Comparison of ENCODE assay signal across 23 mouse cellular contexts in the genomic region with DNA sequence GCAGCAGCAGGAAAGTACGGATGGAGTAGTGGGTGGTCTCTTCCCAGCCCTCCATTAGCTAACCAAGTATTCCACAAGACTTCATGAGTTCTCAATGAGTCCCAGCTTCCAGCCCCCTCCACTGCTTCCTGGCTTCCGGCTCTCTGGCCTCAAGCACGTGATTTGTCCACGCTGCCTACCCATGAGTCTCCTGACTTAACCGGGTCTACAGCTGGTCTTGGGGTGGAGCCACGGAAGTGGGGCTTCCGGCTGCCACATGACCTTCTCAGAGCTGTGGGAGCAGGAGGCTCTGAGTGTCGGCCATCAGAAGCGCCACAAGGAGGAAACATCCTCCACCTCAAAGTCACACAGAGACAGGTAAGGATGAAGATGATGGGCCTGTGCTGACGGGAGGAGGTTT. TPM values are rescaled to one million over a fixed set of nuclear protein-coding genes. Genes with fewer than 3 reads are reported as not detected.
DNase-seq lines count a peak whose midpoint lies in the region; ATAC-seq and TF ChIP-seq lines count a peak whose summit lies in the region.
"Had no signal": no experiment of that assay in that cellular context is flagged by ENCODE, and none has a peak within 500 bp of the region (broad histone marks: within the 10 kb centered on the region; RNA-seq: fewer than 3 reads in every experiment).

No protein-coding gene starts in this region.

- intact Hi-C loops in heart, adult 2 months (cut with DNase I): no loop called here

- 50% methylated on average over 10 of the region's 10 CpGs for WGBS in heart, adult 2 months
- 61% methylated on average over 10 of the region's 10 CpGs for WGBS in midbrain, embryonic 15.5 days
- WGBS in midbrain, embryonic 16.5 days: 63% methylated on average over 10 of the region's 10 CpGs

- ATAC-seq in midbrain, embryonic 15.5 days (replicated peaks): no peak
- ATAC-seq in midbrain, embryonic 16.5 days: no peak
- ATAC-seq: intestine, postnatal 0 days had no signal

- no peak overlapping the region for H3K27ac ChIP-seq in heart, adult 2 months
- H3K27ac ChIP-seq in midbrain, embryonic 15.5 days: 0 out of 2 replicates have a peak overlapping the region, but pooled peaks have one; percentile 30
- H3K27ac ChIP-seq in midbrain, embryonic 16.5 days (ENCODE audit: low read length): no peak overlapping the region
- H3K27ac ChIP-seq: embryonic facial prominence, embryonic 12.5 days; hindbrain, embryonic 10.5 days; liver, embryonic 14.5 days; lung, embryonic 15.5 days; stomach, embryonic 15.5 days had no signal

- no peaks in the 10 kb centered on the region for H3K79me2 ChIP-seq in heart, adult 2 months (replicated peaks; ENCODE audit: control insufficient read depth, insufficient read depth, low read length)

- TF ChIP-seq CTCF in heart, adult 2 months (IDR thresholded peaks at IDR 0.05): no peak
- no peak for TF ChIP-seq CTCF in brain, embryonic 14.5 days (IDR thresholded peaks at IDR 0.05; ENCODE audit: borderline replicate concordance, extremely low read depth, insufficient read depth, insufficient read length)

- H3K9me3 ChIP-seq in midbrain, embryonic 15.5 days: no peaks in the 10 kb centered on the region
- no peaks in the 10 kb centered on the region for H3K9me3 ChIP-seq in midbrain, embryonic 16.5 days (replicated peaks; ENCODE audit: control insufficient read depth, low read length, poor library complexity, severe bottlenecking)
- H3K9me3 ChIP-seq: embryonic facial prominence, embryonic 12.5 days; hindbrain, embryonic 10.5 days; lung, embryonic 15.5 days; stomach, embryonic 15.5 days had no signal

- H3K36me3 ChIP-seq in heart, adult 2 months (ENCODE audit: control insufficient read depth, insufficient read depth, low read length): no peaks in the 10 kb centered on the region
- H3K36me3 ChIP-seq in midbrain, embryonic 15.5 days (replicated peaks): no peaks in the 10 kb centered on the region
- H3K36me3 ChIP-seq in midbrain, embryonic 16.5 days (ENCODE audit: control insufficient read depth, insufficient read depth, low read length): no peaks in the 10 kb centered on the region
- H3K36me3 ChIP-seq: embryonic facial prominence, embryonic 12.5 days; hindbrain, embryonic 10.5 days; lung, embryonic 15.5 days; stomach, embryonic 15.5 days had no signal

- H3K4me3 ChIP-seq in heart, adult 2 months: no peak overlapping the region
- H3K4me3 ChIP-seq in midbrain, embryonic 15.5 days: no peak overlapping the region
- no peak overlapping the region for H3K4me3 ChIP-seq in midbrain, embryonic 16.5 days (ENCODE audit: low read depth, low read length)
- H3K4me3 ChIP-seq: embryonic facial prominence, embryonic 12.5 days; hindbrain, embryonic 10.5 days; lung, embryonic 15.5 days; myocyte; stomach, embryonic 15.5 days had no signal

- H3K27me3 ChIP-seq in heart, adult 2 months (ENCODE audit: control insufficient read depth, insufficient read depth, low read length): no peaks in the 10 kb centered on the region
- peaks cover 11% of the 10 kb centered on the region for H3K27me3 ChIP-seq in midbrain, embryonic 15.5 days (replicated peaks)
- H3K27me3 ChIP-seq in midbrain, embryonic 16.5 days (ENCODE audit: control insufficient read depth, insufficient read depth, low read depth, low read length): peaks cover 5% of the 10 kb centered on the region
- H3K27me3 ChIP-seq: lung, embryonic 15.5 days; stomach, embryonic 15.5 days had no signal

- H3K9ac ChIP-seq in heart, adult 2 months (ENCODE audit: low read depth, low read length): no peak overlapping the region
- no peak overlapping the region for H3K9ac ChIP-seq in midbrain, embryonic 15.5 days
- no peak overlapping the region for H3K9ac ChIP-seq in midbrain, embryonic 16.5 days (ENCODE audit: low read depth, low read length)
- H3K9ac ChIP-seq: embryonic facial prominence, embryonic 12.5 days; liver, embryonic 14.5 days; lung, embryonic 15.5 days; stomach, embryonic 15.5 days had no signal

- TF ChIP-seq POLR2A in heart, adult 2 months (IDR thresholded peaks at IDR 0.05; ENCODE audit: insufficient read depth, low read depth, low read length): no peak
- TF ChIP-seq POLR2A in brain, embryonic 14.5 days (IDR thresholded peaks at IDR 0.05; ENCODE audit: borderline replicate concordance, extremely low read depth, insufficient read depth, insufficient read length, poor library complexity, severe bottlenecking): no peak

- DNase-seq in heart, adult 11 months: peak; percentile 89
- DNase-seq in heart, adult 2 months: no peak
- DNase-seq in NIH3T3 (ENCODE audit: low read depth): peak; percentile 3
- DNase-seq in brain, embryonic 14.5 days (ENCODE audit: low read depth): peak; percentile 42
- DNase-seq in embryo, embryonic 9.5 days (ENCODE audit: extremely low spot score): no peak
- DNase-seq: adrenal gland, postnatal 10 days; B cell, adult 2 months; heart, postnatal 14 days; kidney, adult 9 months; kidney, postnatal 14 days; liver; right cerebral cortex, postnatal 25 days; thymus, adult 2 months; thymus, postnatal 36 days had no signal

- no peak overlapping the region for H3K4me2 ChIP-seq in midbrain, embryonic 15.5 days
- H3K4me2 ChIP-seq in midbrain, embryonic 16.5 days (ENCODE audit: low read length): no peak overlapping the region
- H3K4me2 ChIP-seq: embryonic facial prominence, embryonic 12.5 days; lung, embryonic 15.5 days; stomach, embryonic 15.5 days had no signal

- H3K4me1 ChIP-seq in heart, adult 2 months (ENCODE audit: control insufficient read depth, insufficient read depth, low read length): no peaks in the 10 kb centered on the region
- H3K4me1 ChIP-seq in midbrain, embryonic 15.5 days: peaks cover 5% of the 10 kb centered on the region; the same call in 1 of the 2 replicates
- peaks cover 3% of the 10 kb centered on the region; the same call in 1 of the 2 replicates for H3K4me1 ChIP-seq in midbrain, embryonic 16.5 days (ENCODE audit: control insufficient read depth, insufficient read depth, low read length)
- H3K4me1 ChIP-seq: embryonic facial prominence, embryonic 12.5 days; lung, embryonic 15.5 days; stomach, embryonic 15.5 days had no signal

- no peak for TF ChIP-seq EP300 in heart, adult 2 months (IDR thresholded peaks at IDR 0.05; ENCODE audit: insufficient read depth, low read depth, low read length)

RNA-seq across cellular contexts. Expression of a gene that starts 27.6 kb away (rescaled TPM):
- total RNA-seq in heart, adult 2 months (2021): 10 to 100 TPM; 14.1 to 16.2 TPM
- 15.5 and 21.1 TPM in 2 replicates for polyA plus RNA-seq in heart, adult 2 months (2012; rRNA removed)
- 58.4 and 58.8 TPM in 2 replicates for polyA plus RNA-seq in midbrain, embryonic 15.5 days (2015; fragmentation: Nextera tagmentation; extraction: Ambion mirVana)
- 55.5 and 56.8 TPM in 2 replicates for polyA plus RNA-seq in midbrain, embryonic 16.5 days (2015; fragmentation: Nextera tagmentation; extraction: Ambion mirVana)
- 40.0 and 49.1 TPM in 2 replicates for polyA plus RNA-seq in brain, embryonic 14.5 days (2012; rRNA removed)

RNA-seq across cellular contexts. Expression of a gene that starts 45.5 kb away (rescaled TPM):
- total RNA-seq in heart, adult 2 months (2021): 1 to 10 TPM; 2.7 to 3.0 TPM
- 5.3 and 7.7 TPM in 2 replicates for polyA plus RNA-seq in heart, adult 2 months (2012; rRNA removed)
- 11.5 and 12.6 TPM in 2 replicates for polyA plus RNA-seq in midbrain, embryonic 15.5 days (2015; fragmentation: Nextera tagmentation; extraction: Ambion mirVana)
- polyA plus RNA-seq in midbrain, embryonic 16.5 days (2015; fragmentation: Nextera tagmentation; extraction: Ambion mirVana): 10.3 and 11.5 TPM in 2 replicates
- 18.6 and 23.1 TPM in 2 replicates for polyA plus RNA-seq in brain, embryonic 14.5 days (2012; rRNA removed)

RNA-seq across cellular contexts. Expression of a gene that starts 45.6 kb away (rescaled TPM):
- total RNA-seq in heart, adult 2 months (2021): 10 to 100 TPM; 28.1 to 31.5 TPM
- 19.6 and 20.1 TPM in 2 replicates for polyA plus RNA-seq in heart, adult 2 months (2012; rRNA removed)
- 21.0 and 21.9 TPM in 2 replicates for polyA plus RNA-seq in midbrain, embryonic 15.5 days (2015; fragmentation: Nextera tagmentation; extraction: Ambion mirVana)
- polyA plus RNA-seq in midbrain, embryonic 16.5 days (2015; fragmentation: Nextera tagmentation; extraction: Ambion mirVana): 16.9 and 17.6 TPM in 2 replicates
- polyA plus RNA-seq in brain, embryonic 14.5 days (2012; rRNA removed): 14.3 and 19.1 TPM in 2 replicates

Comparison
In these comparisons a context has a peak if more than half of its experiments do, and no peak if none do; other contexts are left out.
1. DNase-seq: peak in heart, adult 11 months (single experiment), NIH3T3 (single experiment) and brain, embryonic 14.5 days (single experiment); none in heart, adult 2 months (0 of 2) and embryo, embryonic 9.5 days (single experiment).